Mouse (Mus musculus) retina, postnatal 7 days (tissue): Measurements from ENCODE around the gene Kdelr3.

Experiments
- DNase-seq: peaks from one replicate; pipeline ENCODE4 v3.0.0-alpha.2; 2012; ENCODE audit warnings: low read depth, low spot score

The Kdelr3 gene

GRCm38 (mm10) chr15:79575543-79576222 lies 59.5 kb downstream of the Kdelr3 start:
- no peak for DNase-seq

GRCm38 (mm10) chr15:79576947-79577346 lies 60.7 kb downstream of the Kdelr3 start:
- no peak for DNase-seq
